Mouse (Mus musculus) hindbrain, embryonic 16.5 days (tissue): ENCODE data around the gene Brix1. TPM values are rescaled to one million over a fixed set of nuclear protein-coding genes. Genes with fewer than 3 reads are reported as not detected.
"Not testable (repeated sequence)": the region's sequence is repeated elsewhere in the genome, so short reads cannot be mapped to it uniquely, and the experiment has no call there.

Source experiments
- ATAC-seq: fragments of 200-750 bp; cut with Nextera tagmentation; 2 replicates; pipeline ENCODE4 v1.8.0; 2017; ENCODE audit warnings: moderate TSS enrichment, moderate library complexity
- H3K27ac ChIP-seq: fragments of 300-500 bp; sonication (generic); 2 replicates; pipeline ENCODE4 v1.5.1; 2014; ENCODE audit warnings: low read depth, mild to moderate bottlenecking, control low read depth, low read length, moderate library complexity
- H3K27me3 ChIP-seq: fragments of 300-500 bp; sonication (generic); replicated peaks from 2 replicates; pipeline ENCODE4 v1.6.1; 2014; ENCODE audit warnings: low read length; ENCODE audit not compliant: control insufficient read depth, insufficient read depth
- H3K36me3 ChIP-seq: fragments of 300-500 bp; sonication (generic); 2 replicates; pipeline ENCODE4 v1.6.1; 2014; ENCODE audit warnings: mild to moderate bottlenecking, low read length, moderate library complexity, mixed read lengths; ENCODE audit not compliant: control insufficient read depth, insufficient read depth
- H3K4me1 ChIP-seq: fragments of 300-500 bp; sonication (generic); 2 replicates; pipeline ENCODE4 v1.6.1; 2014; ENCODE audit warnings: low read depth, low read length; ENCODE audit not compliant: control insufficient read depth, insufficient read depth
- H3K4me2 ChIP-seq: fragments of 300-500 bp; sonication (generic); 2 replicates; pipeline ENCODE4 v1.6.1; 2014; ENCODE audit warnings: mild to moderate bottlenecking, low read length, control low read depth, moderate library complexity
- H3K4me3 ChIP-seq: fragments of 300-500 bp; sonication (generic); 2 replicates; pipeline ENCODE4 v1.5.1; 2014; ENCODE audit warnings: mild to moderate bottlenecking, low read length, control low read depth, moderate library complexity
- H3K9ac ChIP-seq: fragments of 300-500 bp; sonication (generic); 2 replicates; pipeline ENCODE4 v1.6.1; 2014; ENCODE audit warnings: low read depth, mild to moderate bottlenecking, control low read depth, low read length, moderate library complexity
- H3K9me3 ChIP-seq: fragments of 300-500 bp; sonication (generic); 2 replicates; pipeline ENCODE4 v1.6.1; 2014; ENCODE audit warnings: mild to moderate bottlenecking, low read length, moderate library complexity; ENCODE audit not compliant: control insufficient read depth
- WGBS: fragments of 180-500 bp; shearing (Covaris S2); extraction: QIAGEN DNeasy Blood & Tissue Kit; methylation state at CpG from one replicate; pipeline ENCODE4 v1.1.7; 2014; 5-methylcytosine and 5-hydroxymethylcytosine counted together
- polyA plus RNA-seq: library from polyadenylated mRNA; unstranded; fragments of >200 nt; fragmentation: Nextera tagmentation; extraction: Ambion mirVana; gene quantifications from 2 replicates; pipeline ENCODE4 v1.2.1, GENCODE M21; 2015

Gene Brix1
- polyA plus RNA-seq, 1 experiment from 2014 or later, result 40.2 TPM

GRCm38 (mm10) chr15:10499593-10499992 lies 13.8 kb upstream of the Brix1 start:
- no peaks in the 10 kb centered on the region; the same call in 1 of the 2 replicates for H3K36me3 ChIP-seq
- H3K4me3 ChIP-seq, result no peak overlapping the region
- 80% methylated on average over 5 of the region's 5 CpGs for WGBS
- H3K27me3 ChIP-seq, result no peaks in the 10 kb centered on the region
- no peaks in the 10 kb centered on the region for H3K9me3 ChIP-seq
- H3K4me1 ChIP-seq, result no peaks in the 10 kb centered on the region
- no peak overlapping the region for H3K4me2 ChIP-seq
- ATAC-seq, result no peak
- H3K27ac ChIP-seq, result no peak overlapping the region
- H3K9ac ChIP-seq, result no peak overlapping the region

- H3K4me1 ChIP-seq, H3K36me3 ChIP-seq, ATAC-seq, H3K9ac ChIP-seq, H3K4me2 ChIP-seq, H3K27me3 ChIP-seq, H3K27ac ChIP-seq, H3K9me3 ChIP-seq, H3K4me3 ChIP-seq: not testable (repeated sequence)
- WGBS, result 91% methylated on average over 1 of the region's 1 CpGs
Observed at GRCm38 (mm10) chr15:10496696-10497095, 10.9 kb upstream of the Brix1 start.

DNA sequence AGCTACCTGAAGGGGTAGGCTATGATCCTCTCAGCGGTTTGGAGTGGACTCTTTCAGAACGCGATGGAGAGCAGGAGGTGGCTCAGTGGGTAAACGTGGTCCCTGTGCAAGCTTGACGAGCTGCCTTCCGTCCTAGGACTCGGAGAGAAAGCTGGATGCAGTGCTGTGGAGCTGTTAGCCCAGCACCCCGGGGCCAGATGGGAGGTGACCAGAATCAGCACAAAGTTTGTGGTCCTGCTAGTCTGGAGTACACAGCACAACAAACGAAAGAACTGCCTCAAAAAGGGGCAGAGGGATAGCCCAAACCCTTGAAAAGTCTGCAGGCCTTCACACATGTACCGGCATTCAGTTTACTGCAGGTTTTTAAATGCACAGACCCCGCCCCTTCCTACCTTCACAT lies 10.2 kb upstream of the Brix1 start:
- WGBS, result 96% methylated on average over 11 of the region's 11 CpGs
- Histone ChIP-seq H3K4me2 (no peak overlapping the region), H3K9ac (no peak overlapping the region), H3K4me3 (no peak overlapping the region), H3K4me1 (no peaks in the 10 kb centered on the region), H3K9me3 (no peaks in the 10 kb centered on the region), H3K36me3 (no peaks in the 10 kb centered on the region; the same call in none of the 2 replicates), H3K27me3 (no peaks in the 10 kb centered on the region), H3K27ac (no peak overlapping the region)
- no peak for ATAC-seq

DNA sequence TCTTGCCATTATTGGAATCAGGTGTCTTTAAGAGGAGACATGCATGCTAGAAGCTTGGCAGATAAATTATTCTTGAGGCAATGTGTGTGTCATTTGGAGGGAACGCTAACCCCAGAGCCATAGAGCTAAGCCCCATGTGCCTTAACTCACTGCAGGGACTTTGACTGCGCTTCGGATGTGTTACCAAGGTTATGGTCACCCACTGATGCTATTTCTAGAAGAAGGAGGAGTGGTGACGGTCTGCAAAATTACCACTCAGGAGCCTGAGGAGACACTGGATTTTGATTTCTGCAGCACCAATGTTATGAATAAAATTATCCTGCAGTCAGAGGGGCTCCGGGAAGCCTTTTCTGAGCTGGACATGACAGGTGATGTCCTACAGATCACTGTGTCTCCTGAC lies 4.4 kb upstream of the Brix1 start:
- 84% methylated on average over 5 of the region's 5 CpGs for WGBS
- Histone ChIP-seq H3K27ac (no peak overlapping the region), H3K9ac (no peak overlapping the region), H3K4me3 (no peak overlapping the region), H3K27me3 (no peaks in the 10 kb centered on the region), H3K9me3 (no peaks in the 10 kb centered on the region), H3K36me3 (no peaks in the 10 kb centered on the region; the same call in 1 of the 2 replicates), H3K4me2 (no peak overlapping the region), H3K4me1 (peaks cover 8% of the 10 kb centered on the region)
- ATAC-seq, result no peak

- WGBS, result 63% methylated on average over 2 of the region's 2 CpGs
- no peak for ATAC-seq
- peaks cover 18% of the 10 kb centered on the region for H3K4me1 ChIP-seq
- 0 out of 2 replicates have a peak overlapping the region, but pooled peaks have one; percentile 31 for H3K9ac ChIP-seq
- no peak overlapping the region for H3K27ac ChIP-seq
- H3K9me3 ChIP-seq, result no peaks in the 10 kb centered on the region
- peaks cover 4% of the 10 kb centered on the region; the same call in 1 of the 2 replicates for H3K36me3 ChIP-seq
- peak overlapping the region; percentile 81 for H3K4me3 ChIP-seq
- H3K27me3 ChIP-seq, result no peaks in the 10 kb centered on the region
- peak overlapping the region; percentile 70 for H3K4me2 ChIP-seq
Observed at GRCm38 (mm10) chr15:10487246-10487645, 1.5 kb upstream of the Brix1 start.

GRCm38 (mm10) chr15:10486365-10486839 lies 655 bp upstream of the Brix1 start:
- Histone ChIP-seq H3K4me3 (peak overlapping the region; percentile 81), H3K4me2 (peak overlapping the region; percentile 70), H3K27me3 (no peaks in the 10 kb centered on the region), H3K36me3 (peaks cover 6% of the 10 kb centered on the region; the same call in 1 of the 2 replicates), H3K4me1 (peaks cover 18% of the 10 kb centered on the region), H3K9me3 (no peaks in the 10 kb centered on the region), H3K27ac (peak overlapping the region; percentile 71), H3K9ac (peak overlapping the region; percentile 81)
- peak; percentile 67 for ATAC-seq
- WGBS, result under 1% methylated on average over 18 of the region's 18 CpGs

- H3K9ac ChIP-seq, result peak overlapping the region; percentile 92
- H3K4me1 ChIP-seq, result peaks cover 13% of the 10 kb centered on the region
- H3K27me3 ChIP-seq, result no peaks in the 10 kb centered on the region
- H3K36me3 ChIP-seq, result peaks cover 6% of the 10 kb centered on the region
- 10% methylated on average over 3 of the region's 3 CpGs for WGBS
- H3K27ac ChIP-seq, result no peak overlapping the region
- ATAC-seq, result peak; percentile 12
- H3K4me3 ChIP-seq, result peak overlapping the region; percentile 80
- H3K4me2 ChIP-seq, result peak overlapping the region; percentile 83
- no peaks in the 10 kb centered on the region for H3K9me3 ChIP-seq
Observed at GRCm38 (mm10) chr15:10470941-10471340, 14.8 kb downstream of the Brix1 start.

- Histone ChIP-seq H3K27me3 (no peaks in the 10 kb centered on the region), H3K4me3 (peak within 1 kb of the TSS; percentile 80), H3K4me1 (peaks cover 13% of the 10 kb centered on the region), H3K27ac (peak within 1 kb of the TSS; percentile 90), H3K9ac (peak within 1 kb of the TSS; percentile 92), H3K9me3 (no peaks in the 10 kb centered on the region), H3K36me3 (no peaks in the 10 kb centered on the region; the same call in 1 of the 2 replicates), H3K4me2 (peak within 1 kb of the TSS; percentile 83)
- peak; percentile 97 for ATAC-seq
- WGBS, result under 1% methylated on average over 51 of the region's 87 CpGs
Observed at GRCm38 (mm10) chr15:10470151-10470831, 15.5 kb downstream of the Brix1 start, which contains the start of gene Dnajc21. Gene Dnajc21 (minus strand): TSS chr15:10470516.

DNA sequence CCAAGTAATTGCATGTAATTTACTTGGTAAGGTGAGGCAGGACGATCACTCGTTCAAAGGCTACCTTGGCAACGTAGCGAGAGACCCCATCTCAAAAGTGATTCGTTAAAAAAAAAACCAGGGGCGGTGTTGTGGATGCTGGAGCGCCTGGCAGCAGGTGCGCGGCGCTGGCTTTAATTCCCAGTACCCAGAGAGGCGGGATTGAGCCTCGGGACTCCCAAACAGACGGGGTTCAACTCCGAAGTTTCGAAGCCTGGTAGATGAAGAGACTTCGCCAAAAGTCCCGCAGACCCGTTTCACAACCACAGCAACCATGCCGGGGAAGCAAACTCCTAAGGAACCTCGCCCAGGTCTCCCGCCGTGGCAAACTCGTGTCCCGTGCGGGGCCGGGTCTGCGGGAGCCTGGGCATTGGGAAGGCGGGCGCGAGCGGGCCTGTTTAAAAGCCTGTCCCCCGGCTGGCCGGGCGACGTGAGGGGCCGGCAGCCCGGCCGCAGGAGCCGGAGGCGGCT lies 16.1 kb downstream of the Brix1 start:
- no peaks in the 10 kb centered on the region for H3K27me3 ChIP-seq
- peak overlapping the region; percentile 80 for H3K4me3 ChIP-seq
- H3K9ac ChIP-seq, result peak overlapping the region; percentile 92
- under 1% methylated on average over 40 of the region's 40 CpGs for WGBS
- H3K4me1 ChIP-seq, result peaks cover 13% of the 10 kb centered on the region
- no peaks in the 10 kb centered on the region for H3K36me3 ChIP-seq
- H3K9me3 ChIP-seq, result no peaks in the 10 kb centered on the region
- peak overlapping the region; percentile 90 for H3K27ac ChIP-seq
- ATAC-seq, result peak; percentile 13
- peak overlapping the region; percentile 83 for H3K4me2 ChIP-seq
